Mouse (Mus musculus) liver, embryonic 16.5 days (tissue): ENCODE measurements around the gene Sparc. TPM values are rescaled to one million over a fixed set of nuclear protein-coding genes. Genes with fewer than 3 reads are reported as not detected.
"Not testable (repeated sequence)": the region's sequence is repeated elsewhere in the genome, so short reads cannot be mapped to it uniquely, and the experiment has no call there.

ENCODE experiments used
- ATAC-seq: fragments of 200-750 bp; cut with Nextera tagmentation; 2 replicates; pipeline ENCODE4 v1.8.0; 2017; ENCODE audit warnings: low read depth, mild to moderate bottlenecking, moderate number of reproducible peaks, moderate library complexity
- H3K27ac ChIP-seq: fragments of 300-500 bp; sonication (generic); 2 replicates; pipeline ENCODE4 v1.5.1; 2014; ENCODE audit warnings: mild to moderate bottlenecking, low read length
- H3K27me3 ChIP-seq: fragments of 300-500 bp; sonication (generic); 2 replicates; pipeline ENCODE4 v1.6.1; 2014; ENCODE audit warnings: low read depth, low read length, mixed read lengths; ENCODE audit not compliant: control insufficient read depth, insufficient read depth
- H3K36me3 ChIP-seq: fragments of 300-500 bp; sonication (generic); 2 replicates; pipeline ENCODE4 v1.6.1; 2014; ENCODE audit warnings: mild to moderate bottlenecking; ENCODE audit not compliant: control insufficient read depth, insufficient read depth
- H3K4me1 ChIP-seq: fragments of 300-500 bp; sonication (generic); 2 replicates; pipeline ENCODE4 v1.6.1; 2014; ENCODE audit warnings: low read depth, low read length, mixed read lengths; ENCODE audit not compliant: control insufficient read depth
- H3K4me2 ChIP-seq: fragments of 300-500 bp; sonication (generic); 2 replicates; pipeline ENCODE4 v1.6.1; 2014; ENCODE audit warnings: low read depth, low read length, mixed read lengths
- H3K4me3 ChIP-seq: fragments of 300-500 bp; sonication (generic); 2 replicates; pipeline ENCODE4 v1.5.1; 2014; ENCODE audit warnings: low read depth, mild to moderate bottlenecking, low read length
- H3K9ac ChIP-seq: fragments of 300-500 bp; sonication (generic); 2 replicates; pipeline ENCODE4 v1.6.1; 2014; ENCODE audit warnings: low read depth, low read length
- H3K9me3 ChIP-seq: fragments of 300-500 bp; sonication (generic); replicated peaks from 2 replicates; pipeline ENCODE4 v1.6.1; 2016; ENCODE audit warnings: low read length; ENCODE audit not compliant: control insufficient read depth
- WGBS: fragments of 180-500 bp; shearing (Covaris S2); extraction: QIAGEN DNeasy Blood & Tissue Kit; methylation state at CpG from one replicate; pipeline ENCODE4 v1.1.7; 2014; ENCODE audit not compliant: insufficient replicate concordance; 5-methylcytosine and 5-hydroxymethylcytosine counted together
- polyA plus RNA-seq: library from polyadenylated mRNA; unstranded; fragments of >200 nt; fragmentation: Nextera tagmentation; extraction: Ambion mirVana; gene quantifications from 2 replicates; pipeline ENCODE4 v1.2.1, GENCODE M21; 2015

The Sparc gene
- polyA plus RNA-seq, 1 experiment from 2014 or later = 175 TPM

GRCm38 (mm10) chr11:55415731-55416130 is 7.3 kb downstream of the Sparc start:
- not testable (repeated sequence) for H3K4me1 ChIP-seq, H3K4me2 ChIP-seq
- 64% methylated on average over 6 of the region's 6 CpGs for WGBS

GRCm38 (mm10) chr11:55415036-55415704 is 7.8 kb downstream of the Sparc start:
- Histone ChIP-seq H3K9ac (no peak overlapping the region), H3K4me3 (no peak overlapping the region)
- no peak for ATAC-seq

More at GRCm38 (mm10) chr11:55415731-55416130, 7.3 kb downstream of the Sparc start:
- not testable (repeated sequence) for H3K36me3 ChIP-seq, H3K4me3 ChIP-seq, H3K9me3 ChIP-seq, ATAC-seq, H3K27ac ChIP-seq, H3K9ac ChIP-seq, H3K27me3 ChIP-seq

GRCm38 (mm10) chr11:55414314-55414713 is 8.7 kb downstream of the Sparc start:
- Histone ChIP-seq H3K27me3 (no peaks in the 10 kb centered on the region; the same call in 1 of the 2 replicates), H3K9me3 (no peaks in the 10 kb centered on the region), H3K4me2 (no peak overlapping the region), H3K4me1 (no peaks in the 10 kb centered on the region; the same call in none of the 2 replicates), H3K36me3 (no peaks in the 10 kb centered on the region), H3K4me3 (no peak overlapping the region), H3K9ac (no peak overlapping the region), H3K27ac (no peak overlapping the region)
- WGBS = 47% methylated on average over 5 of the region's 5 CpGs
- 0 out of 2 replicates have a peak, but pooled peaks have one; percentile 13 for ATAC-seq

More at GRCm38 (mm10) chr11:55415036-55415704, 7.8 kb downstream of the Sparc start:
- H3K4me2 ChIP-seq = no peak overlapping the region
- H3K4me1 ChIP-seq = no peaks in the 10 kb centered on the region; the same call in none of the 2 replicates
- H3K27ac ChIP-seq = no peak overlapping the region
- H3K36me3 ChIP-seq = no peaks in the 10 kb centered on the region
- H3K27me3 ChIP-seq = no peaks in the 10 kb centered on the region; the same call in 1 of the 2 replicates
- WGBS = 32% methylated on average over 9 of the region's 9 CpGs
- no peaks in the 10 kb centered on the region for H3K9me3 ChIP-seq

- H3K36me3 ChIP-seq = no peaks in the 10 kb centered on the region
- no peaks in the 10 kb centered on the region for H3K9me3 ChIP-seq
- no peak overlapping the region for H3K9ac ChIP-seq
- ATAC-seq = no peak
- no peak overlapping the region for H3K27ac ChIP-seq
- no peaks in the 10 kb centered on the region; the same call in none of the 2 replicates for H3K4me1 ChIP-seq
- no peak overlapping the region for H3K4me3 ChIP-seq
- no peaks in the 10 kb centered on the region for H3K27me3 ChIP-seq
- 66% methylated on average over 2 of the region's 2 CpGs for WGBS
- no peak overlapping the region for H3K4me2 ChIP-seq
These were observed 9.6 kb downstream of the Sparc start for GRCm38 (mm10) chr11:55413416-55413796.

- no peak overlapping the region for H3K4me2 ChIP-seq
- no peaks in the 10 kb centered on the region for H3K27me3 ChIP-seq
- no peaks in the 10 kb centered on the region for H3K36me3 ChIP-seq
- no peak overlapping the region for H3K9ac ChIP-seq
- no peak for ATAC-seq
- no peak overlapping the region for H3K4me3 ChIP-seq
- no peaks in the 10 kb centered on the region for H3K9me3 ChIP-seq
- 66% methylated on average over 10 of the region's 10 CpGs for WGBS
- no peaks in the 10 kb centered on the region; the same call in none of the 2 replicates for H3K4me1 ChIP-seq
- H3K27ac ChIP-seq = no peak overlapping the region
These were observed 10.1 kb downstream of the Sparc start for GRCm38 (mm10) chr11:55412680-55413415.

- no peaks in the 10 kb centered on the region for H3K27me3 ChIP-seq
- H3K9ac ChIP-seq = no peak overlapping the region
- H3K27ac ChIP-seq = no peak overlapping the region
- no peaks in the 10 kb centered on the region for H3K9me3 ChIP-seq
- ATAC-seq = no peak
- no peak overlapping the region for H3K4me2 ChIP-seq
- WGBS = 60% methylated on average over 7 of the region's 7 CpGs
- no peak overlapping the region for H3K4me3 ChIP-seq
- no peaks in the 10 kb centered on the region for H3K36me3 ChIP-seq
- no peaks in the 10 kb centered on the region; the same call in none of the 2 replicates for H3K4me1 ChIP-seq
These were observed 10.9 kb downstream of the Sparc start for GRCm38 (mm10) chr11:55412034-55412433.

GRCm38 (mm10) chr11:55410502-55410901 is 12.5 kb downstream of the Sparc start:
- Histone ChIP-seq H3K27ac (no peak overlapping the region), H3K4me3 (no peak overlapping the region), H3K36me3 (no peaks in the 10 kb centered on the region), H3K9ac (no peak overlapping the region), H3K27me3 (no peaks in the 10 kb centered on the region), H3K4me1 (no peaks in the 10 kb centered on the region; the same call in none of the 2 replicates), H3K4me2 (no peak overlapping the region), H3K9me3 (no peaks in the 10 kb centered on the region)
- 25% methylated on average over 3 of the region's 3 CpGs for WGBS
- ATAC-seq = no peak

- no peaks in the 10 kb centered on the region for H3K27me3 ChIP-seq
- H3K9ac ChIP-seq = no peak overlapping the region
- H3K9me3 ChIP-seq = no peaks in the 10 kb centered on the region
- no peaks in the 10 kb centered on the region for H3K36me3 ChIP-seq
- no peak overlapping the region for H3K27ac ChIP-seq
- H3K4me1 ChIP-seq = no peaks in the 10 kb centered on the region; the same call in none of the 2 replicates
- H3K4me2 ChIP-seq = no peak overlapping the region
- WGBS = 44% methylated on average over 3 of the region's 3 CpGs
- ATAC-seq = no peak
- H3K4me3 ChIP-seq = no peak overlapping the region
These were observed 13.0 kb downstream of the Sparc start for GRCm38 (mm10) chr11:55410005-55410404.

- H3K27me3 ChIP-seq = no peaks in the 10 kb centered on the region
- no peak for ATAC-seq
- no peaks in the 10 kb centered on the region for H3K36me3 ChIP-seq
- H3K27ac ChIP-seq = no peak overlapping the region
- no peaks in the 10 kb centered on the region for H3K9me3 ChIP-seq
- no peaks in the 10 kb centered on the region for H3K4me1 ChIP-seq
- WGBS = 71% methylated on average over 4 of the region's 4 CpGs
- H3K9ac ChIP-seq = no peak overlapping the region
- no peak overlapping the region for H3K4me3 ChIP-seq
- no peak overlapping the region for H3K4me2 ChIP-seq
These were observed 15.8 kb downstream of the Sparc start for GRCm38 (mm10) chr11:55407133-55407532.
